Comparison of ENCODE assay signal across 23 mouse cellular contexts in genomic region chr13:29818314-29818713, GRCm38 (mm10).
"Had no signal": no experiment of that assay in that cellular context is flagged by ENCODE, and none has a peak within 500 bp of the region (broad histone marks: within the 10 kb centered on the region; RNA-seq: fewer than 3 reads in every experiment).

No protein-coding gene starts in this region.

- DNase-seq: kidney, adult 8-10 months; kidney, postnatal 10 days; kidney, postnatal 36 days; left cerebral cortex, postnatal 4 days; lung, adult 18-20 months; lung, postnatal 10 days; lung, postnatal 36 days; right cerebral cortex, adult 18-20 months; right cerebral cortex, postnatal 14 days; right cerebral cortex, postnatal 4 days; thymus, adult 2 months; thymus, postnatal 14 days; thymus, postnatal 4 days had no signal

- H3K4me2 ChIP-seq: kidney, embryonic 15.5 days; limb, embryonic 12.5 days; limb, embryonic 15.5 days; liver, embryonic 15.5 days; lung, embryonic 15.5 days; midbrain, embryonic 12.5 days; midbrain, embryonic 15.5 days; neural tube, embryonic 12.5 days; neural tube, embryonic 15.5 days had no signal

- H3K36me3 ChIP-seq: kidney, embryonic 15.5 days; limb, embryonic 12.5 days; limb, embryonic 15.5 days; liver, embryonic 15.5 days; lung, embryonic 15.5 days; midbrain, embryonic 12.5 days; midbrain, embryonic 15.5 days; neural tube, embryonic 12.5 days; neural tube, embryonic 15.5 days had no signal

- H3K9me3 ChIP-seq: kidney, embryonic 15.5 days; limb, embryonic 12.5 days; limb, embryonic 15.5 days; liver, embryonic 15.5 days; lung, embryonic 15.5 days; midbrain, embryonic 12.5 days; midbrain, embryonic 15.5 days; neural tube, embryonic 12.5 days; neural tube, embryonic 15.5 days had no signal

- H3K4me3 ChIP-seq: kidney, embryonic 15.5 days; limb, embryonic 12.5 days; limb, embryonic 15.5 days; liver, embryonic 15.5 days; lung, embryonic 15.5 days; midbrain, embryonic 12.5 days; midbrain, embryonic 15.5 days; neural tube, embryonic 12.5 days; neural tube, embryonic 15.5 days had no signal

- H3K27ac ChIP-seq: kidney, embryonic 15.5 days; limb, embryonic 12.5 days; limb, embryonic 15.5 days; liver, embryonic 15.5 days; lung, embryonic 15.5 days; midbrain, embryonic 12.5 days; midbrain, embryonic 15.5 days; neural tube, embryonic 12.5 days; neural tube, embryonic 15.5 days; stomach, postnatal 0 days had no signal

- H3K27me3 ChIP-seq: kidney, embryonic 15.5 days; limb, embryonic 12.5 days; limb, embryonic 15.5 days; liver, embryonic 15.5 days; lung, embryonic 15.5 days; midbrain, embryonic 12.5 days; midbrain, embryonic 15.5 days; neural tube, embryonic 12.5 days; neural tube, embryonic 15.5 days had no signal

- H3K4me1 ChIP-seq: kidney, embryonic 15.5 days; limb, embryonic 12.5 days; limb, embryonic 15.5 days; lung, embryonic 15.5 days; neural tube, embryonic 15.5 days had no signal

- H3K9ac ChIP-seq: kidney, embryonic 15.5 days; limb, embryonic 12.5 days; limb, embryonic 15.5 days; liver, embryonic 15.5 days; lung, embryonic 15.5 days; midbrain, embryonic 12.5 days; midbrain, embryonic 15.5 days; neural tube, embryonic 12.5 days; neural tube, embryonic 15.5 days had no signal

- ATAC-seq: midbrain, embryonic 15.5 days had no signal
